Mouse (Mus musculus) testis, adult 10 weeks (tissue): ENCODE measurements around the gene Tnp1. TPM values are rescaled to one million over a fixed set of nuclear protein-coding genes. Genes with fewer than 3 reads are reported as not detected.

ENCODE experiments used
- polyA plus RNA-seq: library from polyadenylated mRNA; stranded (reverse); fragments of 350-450 nt; fragmentation: Illumina TruSeq; extraction: RNeasy Lipid Tissue Mini Kit (QIAGEN cat#74804); gene quantifications from one replicate; pipeline ENCODE4 v1.2.3, GENCODE M21; 2014; ENCODE audit warnings: low read depth, low replicate concordance

Tnp1 gene
- 1,304 TPM for polyA plus RNA-seq

DNA sequence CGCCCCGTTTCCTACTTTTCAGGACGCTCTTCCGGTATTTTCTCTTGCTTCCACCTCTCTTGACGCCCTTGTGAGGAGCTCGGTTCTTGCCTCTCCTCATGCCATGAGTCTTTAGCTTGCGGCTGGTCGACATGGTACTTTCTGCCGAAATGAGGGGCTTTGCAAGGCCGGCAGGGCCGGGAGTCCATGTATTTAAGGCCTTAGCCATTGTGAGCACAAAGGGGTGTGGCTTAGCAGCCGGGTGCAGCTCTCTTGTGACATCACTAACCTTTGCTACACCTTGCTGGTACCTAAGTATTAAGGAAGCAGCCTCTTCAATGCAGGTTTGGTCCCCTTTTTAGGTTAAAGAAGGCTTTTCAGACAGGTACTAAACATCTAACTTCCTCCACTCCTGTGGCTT, at the start of gene Tnp1:
TSS of gene Tnp1 (minus strand) at position 179 of the 400 bp plus-strand sequence.

Other genes with a start within 250 kb of the Tnp1 start
- gene Igfbp2, start 191.4 kb downstream of the Tnp1 start, polyA plus RNA-seq, result not detected
- 2.1 TPM for gene Igfbp5, start 141.0 kb downstream of the Tnp1 start, polyA plus RNA-seq